Mouse (Mus musculus): Measurements from ENCODE around the gene Riiad1. TPM values are rescaled to one million over a fixed set of nuclear protein-coding genes. Genes with fewer than 3 reads are reported as not detected.

Riiad1 gene
- polyA plus RNA-seq, 1 experiment: 3.2 TPM

- TF ChIP-seq POLR2A (IDR thresholded peaks at IDR 0.05; ENCODE audit: low read depth, low read length) (no peak), CTCF (IDR thresholded peaks at IDR 0.05; ENCODE audit: borderline replicate concordance, insufficient read depth, low read length) (no peak)
Measured at GRCm38 (mm10) chr3:94436420-94436819, 43.7 kb downstream of the Riiad1 start.

GRCm38 (mm10) chr3:94434305-94434704 is 45.8 kb downstream of the Riiad1 start:
- Histone ChIP-seq H3K27ac (ENCODE audit: insufficient read depth, low read length) (no peak overlapping the region), H3K4me1 (ENCODE audit: control insufficient read depth, insufficient read depth, low read length) (no peaks in the 10 kb centered on the region), H3K4me3 (ENCODE audit: insufficient read depth, low read length) (no peak overlapping the region)
- TF ChIP-seq POLR2A (IDR thresholded peaks at IDR 0.05; ENCODE audit: low read depth, low read length): no peak

More at GRCm38 (mm10) chr3:94436420-94436819, 43.7 kb downstream of the Riiad1 start:
- Histone ChIP-seq H3K4me3 (ENCODE audit: insufficient read depth, low read length) (no peak overlapping the region), H3K27ac (ENCODE audit: insufficient read depth, low read length) (no peak overlapping the region), H3K4me1 (ENCODE audit: control insufficient read depth, insufficient read depth, low read length) (no peaks in the 10 kb centered on the region)

- Histone ChIP-seq H3K27ac (ENCODE audit: insufficient read depth, low read length) (no peak overlapping the region), H3K4me1 (ENCODE audit: control insufficient read depth, insufficient read depth, low read length) (no peaks in the 10 kb centered on the region), H3K4me3 (ENCODE audit: insufficient read depth, low read length) (no peak overlapping the region)
- TF ChIP-seq CTCF (IDR thresholded peaks at IDR 0.05; ENCODE audit: borderline replicate concordance, insufficient read depth, low read length) (no peak), POLR2A (IDR thresholded peaks at IDR 0.05; ENCODE audit: low read depth, low read length) (no peak)
Measured at GRCm38 (mm10) chr3:94430980-94431379, 49.2 kb downstream of the Riiad1 start.

Other genes with a start within 250 kb of the Riiad1 start
- gene Gm4778, start 216.3 kb downstream of the Riiad1 start, polyA plus RNA-seq (2011; ENCODE audit: insufficient read length, low read depth, missing spikeins): not detected in 2 replicates
- 9.6 and 10.6 TPM in 2 replicates for gene Them4, start 170.3 kb downstream of the Riiad1 start, polyA plus RNA-seq (2011; ENCODE audit: insufficient read length, low read depth, missing spikeins)
- not detected in 2 replicates for gene Them5, start 138.2 kb downstream of the Riiad1 start, polyA plus RNA-seq (2011; ENCODE audit: insufficient read length, low read depth, missing spikeins)
- not detected in 2 replicates for gene C2cd4d, start 117.9 kb downstream of the Riiad1 start, polyA plus RNA-seq (2011; ENCODE audit: insufficient read length, low read depth, missing spikeins)
- not detected in 2 replicates for gene Rorc, start 107.5 kb downstream of the Riiad1 start, polyA plus RNA-seq (2011; ENCODE audit: insufficient read length, low read depth, missing spikeins)
- gene Lingo4, start 81.8 kb downstream of the Riiad1 start, polyA plus RNA-seq (2011; ENCODE audit: insufficient read length, low read depth, missing spikeins): 0.18 TPM in 1 of 2 replicates, not detected in the other
- gene Tdrkh, start 67.1 kb downstream of the Riiad1 start, polyA plus RNA-seq (2011; ENCODE audit: insufficient read length, low read depth, missing spikeins): 9.0 and 14.1 TPM in 2 replicates
- gene Mrpl9, start 37.0 kb downstream of the Riiad1 start, polyA plus RNA-seq (2011; ENCODE audit: insufficient read length, low read depth, missing spikeins): 28.6 and 31.1 TPM in 2 replicates
- not detected in 2 replicates for gene Oaz3, start 36.4 kb downstream of the Riiad1 start, polyA plus RNA-seq (2011; ENCODE audit: insufficient read length, low read depth, missing spikeins)
- not detected in 2 replicates for gene Celf3, start 2.0 kb downstream of the Riiad1 start, polyA plus RNA-seq (2011; ENCODE audit: insufficient read length, low read depth, missing spikeins)
- gene Snx27, start 102.4 kb upstream of the Riiad1 start, polyA plus RNA-seq (2011; ENCODE audit: insufficient read length, low read depth, missing spikeins): 33.2 and 41.1 TPM in 2 replicates
- not detected in 2 replicates for gene Gm10972, start 162.8 kb upstream of the Riiad1 start, polyA plus RNA-seq (2011; ENCODE audit: insufficient read length, low read depth, missing spikeins)
- gene Tuft1, start 178.5 kb upstream of the Riiad1 start, polyA plus RNA-seq (2011; ENCODE audit: insufficient read length, low read depth, missing spikeins): 3.2 and 6.1 TPM in 2 replicates
- not detected in 2 replicates for gene Selenbp2, start 213.2 kb upstream of the Riiad1 start, polyA plus RNA-seq (2011; ENCODE audit: insufficient read length, low read depth, missing spikeins)

Data from embryonic fibroblast, embryonic 13.5 days (primary cell).